Comparison of ENCODE assay signal across 17 mouse cellular contexts in genomic region chr13:11818723-11819122, GRCm38 (mm10).
"Had no signal": no experiment of that assay in that cellular context is flagged by ENCODE, and none has a peak within 500 bp of the region (broad histone marks: within the 10 kb centered on the region; RNA-seq: fewer than 3 reads in every experiment).

No protein-coding gene starts in this region.

- H3K4me1 ChIP-seq: midbrain, embryonic 10.5 days; midbrain, embryonic 12.5 days; neural tube, embryonic 13.5 days; neural tube, embryonic 15.5 days; stomach, embryonic 15.5 days had no signal

- H3K4me2 ChIP-seq: lung, embryonic 14.5 days; midbrain, embryonic 12.5 days; neural tube, embryonic 13.5 days; neural tube, embryonic 15.5 days; stomach, embryonic 15.5 days had no signal

- DNase-seq: lung, adult 18-20 months; lung, embryonic 14.5 days; lung, postnatal 10 days; lung, postnatal 4 days; midbrain, embryonic 14.5 days; right cerebral cortex, postnatal 14 days; thymus, adult 2 months; thymus, postnatal 25 days; thymus, postnatal 4 days had no signal

- H3K9ac ChIP-seq: lung, embryonic 14.5 days; midbrain, embryonic 12.5 days; neural tube, embryonic 13.5 days; neural tube, embryonic 15.5 days; stomach, embryonic 15.5 days had no signal

- H3K36me3 ChIP-seq: midbrain, embryonic 10.5 days; midbrain, embryonic 12.5 days; neural tube, embryonic 13.5 days; stomach, embryonic 15.5 days had no signal

- H3K4me3 ChIP-seq: midbrain, embryonic 10.5 days; midbrain, embryonic 12.5 days; myocyte; neural tube, embryonic 13.5 days; neural tube, embryonic 15.5 days; stomach, embryonic 15.5 days had no signal

- H3K27me3 ChIP-seq: midbrain, embryonic 12.5 days; neural tube, embryonic 13.5 days; neural tube, embryonic 15.5 days; stomach, embryonic 15.5 days had no signal

- ATAC-seq: midbrain, embryonic 16.5 days had no signal

- H3K27ac ChIP-seq: midbrain, embryonic 10.5 days; midbrain, embryonic 12.5 days; neural tube, embryonic 13.5 days; neural tube, embryonic 15.5 days; stomach, embryonic 15.5 days; stomach, postnatal 0 days had no signal

- H3K9me3 ChIP-seq: midbrain, embryonic 10.5 days; midbrain, embryonic 12.5 days; neural tube, embryonic 13.5 days; neural tube, embryonic 15.5 days; stomach, embryonic 15.5 days had no signal
